Comparison of ENCODE assay signal across 25 mouse cellular contexts in the genomic region with DNA sequence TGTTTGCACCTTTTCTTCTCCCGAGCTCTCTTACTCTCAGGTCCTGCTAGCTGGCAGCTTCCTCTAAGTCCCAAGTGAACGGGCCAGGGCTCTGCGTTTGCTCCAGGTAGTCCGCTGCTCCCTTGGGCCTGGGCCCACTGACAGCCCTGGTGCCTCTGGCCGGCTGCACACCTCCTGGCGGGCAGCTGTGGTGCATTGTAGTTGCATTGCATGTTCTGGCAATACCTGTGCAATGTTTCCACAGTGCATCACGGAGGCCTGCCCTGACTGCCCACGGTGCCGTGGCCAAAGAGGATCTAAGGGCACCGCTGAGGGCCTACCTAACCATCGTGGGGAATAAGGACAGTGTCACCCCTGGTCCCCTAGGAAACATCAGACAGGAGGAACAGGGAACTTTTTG. TPM values are rescaled to one million over a fixed set of nuclear protein-coding genes. Genes with fewer than 3 reads are reported as not detected.
"Had no signal": no experiment of that assay in that cellular context is flagged by ENCODE, and none has a peak within 500 bp of the region (broad histone marks: within the 10 kb centered on the region; RNA-seq: fewer than 3 reads in every experiment).

No protein-coding gene starts in this region.

- DNase-seq: kidney, adult 18-20 months; kidney, adult 9 months; kidney, postnatal 25 days; layer of hippocampus, adult 9-11 months; lung, embryonic 14.5 days; midbrain, embryonic 14.5 days; right cerebral cortex, adult 18-20 months; right cerebral cortex, postnatal 14 days; right cerebral cortex, postnatal 4 days; thymus, adult 2 months; thymus, postnatal 14 days had no signal

- H3K9me3 ChIP-seq: limb, embryonic 10.5 days; limb, embryonic 13.5 days; neural tube, embryonic 12.5 days; neural tube, embryonic 15.5 days had no signal

- H3K27ac ChIP-seq: kidney, postnatal 0 days; layer of hippocampus, adult 2 months; limb, embryonic 10.5 days; limb, embryonic 13.5 days; macrophage; neural tube, embryonic 12.5 days; neural tube, embryonic 15.5 days; stomach, postnatal 0 days had no signal

- H3K4me3 ChIP-seq: layer of hippocampus, adult 2 months; limb, embryonic 10.5 days; limb, embryonic 13.5 days; neural tube, embryonic 12.5 days; neural tube, embryonic 15.5 days had no signal

- H3K4me2 ChIP-seq: limb, embryonic 13.5 days; lung, embryonic 14.5 days; midbrain, embryonic 11.5 days; neural tube, embryonic 12.5 days; neural tube, embryonic 15.5 days had no signal

- ATAC-seq: lung, postnatal 0 days had no signal

- H3K9ac ChIP-seq: limb, embryonic 13.5 days; lung, embryonic 14.5 days; neural tube, embryonic 12.5 days; neural tube, embryonic 15.5 days had no signal

- H3K4me1 ChIP-seq: limb, embryonic 10.5 days; limb, embryonic 13.5 days; neural tube, embryonic 12.5 days; neural tube, embryonic 15.5 days had no signal

- H3K27me3 ChIP-seq: limb, embryonic 13.5 days; neural tube, embryonic 12.5 days had no signal

RNA-seq across cellular contexts. Expression of gene Shisa8, which starts 14.7 kb away (rescaled TPM):
- total RNA-seq: megakaryocyte-erythroid progenitor cell, adult 5-6 weeks had no signal
- polyA plus RNA-seq: limb, embryonic 10.5 days; macrophage had no signal

RNA-seq across cellular contexts. Expression of gene Tnfrsf13c, which starts 26.2 kb away (rescaled TPM):
- polyA plus RNA-seq: lung, embryonic 14.5 days; midbrain, embryonic 14.5 days; stomach, embryonic 14.5 days; stomach, postnatal 0 days had no signal

RNA-seq across cellular contexts. Expression of gene 1500009C09Rik, which starts 54.3 kb away (rescaled TPM):
- total RNA-seq: megakaryocyte-erythroid progenitor cell, adult 5-6 weeks had no signal
- polyA plus RNA-seq: kidney, postnatal 0 days; limb, embryonic 10.5 days; limb, embryonic 13.5 days; liver, adult 2 months; liver, embryonic 16.5 days; lung, embryonic 14.5 days; lung, postnatal 0 days; macrophage; stomach, embryonic 14.5 days had no signal
